Mouse (Mus musculus): ENCODE data around the gene Zfp30. TPM values are rescaled to one million over a fixed set of nuclear protein-coding genes. Genes with fewer than 3 reads are reported as not detected.

Zfp30 gene
- polyA plus RNA-seq, 1 experiment = 2.4 TPM

DNA sequence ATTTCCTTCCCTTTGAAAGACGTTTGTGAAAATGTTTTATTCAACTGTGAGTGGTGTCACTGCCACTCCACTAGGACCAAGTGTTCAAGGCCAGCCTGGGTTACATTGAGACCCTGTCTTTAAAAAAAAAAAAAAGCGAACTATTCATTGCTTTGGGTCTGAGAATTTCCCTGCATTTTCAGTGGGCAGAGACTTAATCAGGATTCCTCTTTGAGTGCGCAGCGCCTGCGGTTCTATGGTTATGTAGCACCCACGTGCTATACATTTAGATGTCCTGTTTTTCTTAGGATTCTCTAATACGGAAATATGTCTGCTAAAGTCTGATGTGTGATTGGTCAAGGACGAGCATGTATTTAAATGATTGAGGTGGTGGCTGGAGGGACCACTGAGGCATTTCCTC, 1.2 kb downstream of the Zfp30 start:
- no peaks in the 10 kb centered on the region for H3K27me3 ChIP-seq (ENCODE audit: control insufficient read depth, insufficient read depth, low read length, poor library complexity, severe bottlenecking)
- H3K36me3 ChIP-seq (ENCODE audit: control insufficient read depth, insufficient read depth, low read length, poor library complexity, severe bottlenecking) = no peaks in the 10 kb centered on the region
- TF ChIP-seq EP300 (IDR thresholded peaks at IDR 0.05; ENCODE audit: insufficient read depth, low read depth, low read length) (no peak), POLR2A (IDR thresholded peaks at IDR 0.05; ENCODE audit: insufficient read depth, low read length) (no peak), CTCF (IDR thresholded peaks at IDR 0.05; ENCODE audit: low read depth, low read length) (no peak)
- no peak overlapping the region for H3K27ac ChIP-seq (ENCODE audit: insufficient read depth, low read length)
- H3K4me1 ChIP-seq (ENCODE audit: control insufficient read depth, insufficient read depth, low read length) = no peaks in the 10 kb centered on the region
- H3K9ac ChIP-seq (ENCODE audit: low read depth, poor library complexity, severe bottlenecking) = no peak overlapping the region
- H3K9me3 ChIP-seq (replicated peaks; ENCODE audit: control insufficient read depth, insufficient read depth, low read length, poor library complexity, severe bottlenecking) = no peaks in the 10 kb centered on the region
- H3K4me3 ChIP-seq (ENCODE audit: low read depth, low read length) = no peak overlapping the region

GRCm38 (mm10) chr7:29785888-29786287, 2.1 kb downstream of the Zfp30 start:
- Histone ChIP-seq H3K9me3 (replicated peaks; ENCODE audit: control insufficient read depth, insufficient read depth, low read length, poor library complexity, severe bottlenecking) (no peaks in the 10 kb centered on the region), H3K27me3 (ENCODE audit: control insufficient read depth, insufficient read depth, low read length, poor library complexity, severe bottlenecking) (no peaks in the 10 kb centered on the region), H3K9ac (ENCODE audit: low read depth, poor library complexity, severe bottlenecking) (0 out of 2 replicates have a peak overlapping the region, but pooled peaks have one; percentile 30)

GRCm38 (mm10) chr7:29792906-29793305, 9.1 kb downstream of the Zfp30 start:
- Histone ChIP-seq H3K4me3 (ENCODE audit: low read depth, low read length) (peak overlapping the region; percentile 37), H3K4me1 (ENCODE audit: control insufficient read depth, insufficient read depth, low read length) (no peaks in the 10 kb centered on the region), H3K27ac (ENCODE audit: insufficient read depth, low read length) (no peak overlapping the region), H3K27me3 (ENCODE audit: control insufficient read depth, insufficient read depth, low read length, poor library complexity, severe bottlenecking) (no peaks in the 10 kb centered on the region; the same call in 1 of the 2 replicates), H3K36me3 (ENCODE audit: control insufficient read depth, insufficient read depth, low read length, poor library complexity, severe bottlenecking) (no peaks in the 10 kb centered on the region), H3K9me3 (replicated peaks; ENCODE audit: control insufficient read depth, insufficient read depth, low read length, poor library complexity, severe bottlenecking) (no peaks in the 10 kb centered on the region), H3K9ac (ENCODE audit: low read depth, poor library complexity, severe bottlenecking) (peak overlapping the region; percentile 14)
- TF ChIP-seq CTCF (IDR thresholded peaks at IDR 0.05; ENCODE audit: low read depth, low read length) (no peak), EP300 (IDR thresholded peaks at IDR 0.05; ENCODE audit: insufficient read depth, low read depth, low read length) (no peak), POLR2A (IDR thresholded peaks at IDR 0.05; ENCODE audit: insufficient read depth, low read length) (no peak)

More at GRCm38 (mm10) chr7:29785888-29786287, 2.1 kb downstream of the Zfp30 start:
- Histone ChIP-seq H3K36me3 (ENCODE audit: control insufficient read depth, insufficient read depth, low read length, poor library complexity, severe bottlenecking) (no peaks in the 10 kb centered on the region), H3K4me1 (ENCODE audit: control insufficient read depth, insufficient read depth, low read length) (no peaks in the 10 kb centered on the region), H3K27ac (ENCODE audit: insufficient read depth, low read length) (no peak overlapping the region), H3K4me3 (ENCODE audit: low read depth, low read length) (no peak overlapping the region)
- TF ChIP-seq POLR2A (IDR thresholded peaks at IDR 0.05; ENCODE audit: insufficient read depth, low read length) (no peak), CTCF (IDR thresholded peaks at IDR 0.05; ENCODE audit: low read depth, low read length) (no peak), EP300 (IDR thresholded peaks at IDR 0.05; ENCODE audit: insufficient read depth, low read depth, low read length) (no peak)

DNA sequence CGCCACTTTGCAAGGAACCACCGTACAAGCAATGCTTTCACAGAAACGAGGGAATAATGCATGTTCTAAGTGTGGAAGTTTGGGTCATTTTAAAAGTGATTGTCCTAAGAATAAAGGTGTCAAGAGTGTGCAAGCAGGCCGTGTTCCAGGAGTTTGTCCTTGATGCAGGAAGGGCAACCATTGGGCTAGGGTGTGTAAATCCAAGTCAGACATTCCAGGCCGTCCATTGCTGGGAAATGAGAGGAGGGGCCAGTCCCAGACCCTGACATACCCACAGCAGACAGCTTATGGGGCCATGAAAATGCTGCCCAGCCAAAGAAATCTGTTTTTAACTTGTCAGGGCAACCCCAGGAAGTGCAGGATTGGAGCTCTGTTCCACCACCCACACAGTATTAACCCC, 23.2 kb downstream of the Zfp30 start:
- H3K9me3 ChIP-seq (replicated peaks; ENCODE audit: control insufficient read depth, insufficient read depth, low read length, poor library complexity, severe bottlenecking) = 0 out of 2 replicates have a peak, but pooled peaks cover 4% of the 10 kb centered on the region
- H3K27me3 ChIP-seq (ENCODE audit: control insufficient read depth, insufficient read depth, low read length, poor library complexity, severe bottlenecking) = no peaks in the 10 kb centered on the region
- no peak overlapping the region for H3K9ac ChIP-seq (ENCODE audit: low read depth, poor library complexity, severe bottlenecking)
- no peaks in the 10 kb centered on the region for H3K36me3 ChIP-seq (ENCODE audit: control insufficient read depth, insufficient read depth, low read length, poor library complexity, severe bottlenecking)
- no peaks in the 10 kb centered on the region for H3K4me1 ChIP-seq (ENCODE audit: control insufficient read depth, insufficient read depth, low read length)
- H3K27ac ChIP-seq (ENCODE audit: insufficient read depth, low read length) = no peak overlapping the region
- no peak for TF ChIP-seq EP300 (IDR thresholded peaks at IDR 0.05; ENCODE audit: insufficient read depth, low read depth, low read length)
- TF ChIP-seq CTCF (IDR thresholded peaks at IDR 0.05; ENCODE audit: low read depth, low read length) = no peak
- H3K4me3 ChIP-seq (ENCODE audit: low read depth, low read length) = no peak overlapping the region

DNA sequence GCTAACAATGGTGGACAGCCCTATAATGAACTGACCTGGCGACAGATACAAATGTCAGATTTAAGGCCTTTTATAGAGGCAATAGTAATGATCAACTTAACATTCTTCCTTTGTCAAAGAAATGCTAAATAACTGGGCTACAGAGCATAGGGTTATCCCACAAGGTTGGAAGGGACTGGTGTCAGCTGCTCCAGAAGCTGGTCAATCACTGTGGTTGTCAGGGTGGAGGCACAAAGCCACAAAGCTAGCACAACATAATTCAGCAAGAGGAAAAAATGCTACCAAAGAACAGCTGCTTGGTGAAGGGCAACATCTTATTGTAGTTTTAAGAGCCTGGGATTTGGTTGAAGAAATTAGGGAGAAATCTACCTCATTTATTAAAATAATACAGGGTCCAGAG, 28.4 kb downstream of the Zfp30 start:
- no peaks in the 10 kb centered on the region for H3K27me3 ChIP-seq (ENCODE audit: control insufficient read depth, insufficient read depth, low read length, poor library complexity, severe bottlenecking)
- 0 out of 2 replicates have a peak, but pooled peaks cover 4% of the 10 kb centered on the region for H3K9me3 ChIP-seq (replicated peaks; ENCODE audit: control insufficient read depth, insufficient read depth, low read length, poor library complexity, severe bottlenecking)
- no peak overlapping the region for H3K4me3 ChIP-seq (ENCODE audit: low read depth, low read length)
- H3K9ac ChIP-seq (ENCODE audit: low read depth, poor library complexity, severe bottlenecking) = no peak overlapping the region
- H3K36me3 ChIP-seq (ENCODE audit: control insufficient read depth, insufficient read depth, low read length, poor library complexity, severe bottlenecking) = no peaks in the 10 kb centered on the region
- TF ChIP-seq CTCF (IDR thresholded peaks at IDR 0.05; ENCODE audit: low read depth, low read length) (no peak), EP300 (IDR thresholded peaks at IDR 0.05; ENCODE audit: insufficient read depth, low read depth, low read length) (no peak), POLR2A (IDR thresholded peaks at IDR 0.05; ENCODE audit: insufficient read depth, low read length) (no peak)
- no peaks in the 10 kb centered on the region for H3K4me1 ChIP-seq (ENCODE audit: control insufficient read depth, insufficient read depth, low read length)
- H3K27ac ChIP-seq (ENCODE audit: insufficient read depth, low read length) = no peak overlapping the region

- H3K4me1 ChIP-seq (ENCODE audit: control insufficient read depth, insufficient read depth, low read length) = no peaks in the 10 kb centered on the region
- 0 out of 2 replicates have a peak, but pooled peaks cover 4% of the 10 kb centered on the region for H3K9me3 ChIP-seq (replicated peaks; ENCODE audit: control insufficient read depth, insufficient read depth, low read length, poor library complexity, severe bottlenecking)
- no peak overlapping the region for H3K9ac ChIP-seq (ENCODE audit: low read depth, poor library complexity, severe bottlenecking)
- no peak overlapping the region for H3K27ac ChIP-seq (ENCODE audit: insufficient read depth, low read length)
- no peaks in the 10 kb centered on the region for H3K36me3 ChIP-seq (ENCODE audit: control insufficient read depth, insufficient read depth, low read length, poor library complexity, severe bottlenecking)
- no peaks in the 10 kb centered on the region for H3K27me3 ChIP-seq (ENCODE audit: control insufficient read depth, insufficient read depth, low read length, poor library complexity, severe bottlenecking)
- no peak overlapping the region for H3K4me3 ChIP-seq (ENCODE audit: low read depth, low read length)
- no peak for TF ChIP-seq POLR2A (IDR thresholded peaks at IDR 0.05; ENCODE audit: insufficient read depth, low read length)
- no peak for TF ChIP-seq EP300 (IDR thresholded peaks at IDR 0.05; ENCODE audit: insufficient read depth, low read depth, low read length)
- TF ChIP-seq CTCF (IDR thresholded peaks at IDR 0.05; ENCODE audit: low read depth, low read length) = no peak
Observed at GRCm38 (mm10) chr7:29814381-29814780, 30.6 kb downstream of the Zfp30 start.

Data from ES-Bruce4 (cell line).